Mouse (Mus musculus): Measurements from ENCODE around the gene Prr11.

Gene Prr11

GRCm38 (mm10) chr11:87046968-87047367, 61.5 kb downstream of the Prr11 start:
- DNase-seq (ENCODE audit: low read depth), result no peak

GRCm38 (mm10) chr11:87043052-87043451, 65.5 kb downstream of the Prr11 start:
- no peak for DNase-seq (ENCODE audit: low read depth)

GRCm38 (mm10) chr11:87039307-87039963, 69.1 kb downstream of the Prr11 start:
- DNase-seq (ENCODE audit: low read depth), result no peak
